Mouse (Mus musculus) hematopoietic multipotent progenitor cell, adult 10-12 weeks (in vitro differentiated cells): ENCODE results near the gene Rtcb. TPM values are rescaled to one million over a fixed set of nuclear protein-coding genes. Genes with fewer than 3 reads are reported as not detected.

Source experiments
- polyA plus RNA-seq: library from polyadenylated mRNA; stranded (reverse); fragments of >175 nt; gene quantifications from 2 replicates; pipeline ENCODE4 v1.2.3, GENCODE M21; 2012; ENCODE audit warnings: low replicate concordance

Gene Rtcb
- 14.2 and 50.2 TPM in 2 replicates for polyA plus RNA-seq

DNA sequence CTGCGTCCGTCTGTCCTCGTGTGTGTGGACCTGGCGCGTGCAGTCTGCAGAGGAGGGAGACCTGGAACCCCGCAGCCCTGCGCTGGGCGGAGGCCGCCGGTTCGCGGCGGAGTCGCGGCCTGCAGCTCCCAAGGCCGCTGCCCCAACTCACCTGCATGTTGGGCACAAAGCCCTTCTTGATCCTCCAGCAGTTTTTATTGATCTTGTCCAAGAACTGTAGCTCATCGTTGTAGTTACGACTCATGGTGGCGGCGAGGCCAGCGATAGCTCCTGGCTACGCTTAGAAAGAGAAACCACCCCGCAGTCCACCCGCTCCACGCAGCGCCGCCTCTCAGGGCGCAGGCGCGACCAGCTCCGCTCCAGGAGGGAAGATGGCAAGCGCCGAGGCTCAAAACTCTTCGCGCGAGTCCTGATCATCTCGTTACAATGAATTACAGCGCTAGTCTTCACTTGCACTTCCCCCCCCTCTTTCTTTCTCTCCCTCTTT is at the start of gene Rtcb:
Rtcb (minus strand) TSS at position 360 of the 487 bp plus-strand sequence.

GRCm38 (mm10) chr10:85927676-85928445 is 29.8 kb downstream of the Rtcb start, which contains the start of gene Ascl4:
Ascl4 (plus strand) TSS chr10:85927681.

DNA sequence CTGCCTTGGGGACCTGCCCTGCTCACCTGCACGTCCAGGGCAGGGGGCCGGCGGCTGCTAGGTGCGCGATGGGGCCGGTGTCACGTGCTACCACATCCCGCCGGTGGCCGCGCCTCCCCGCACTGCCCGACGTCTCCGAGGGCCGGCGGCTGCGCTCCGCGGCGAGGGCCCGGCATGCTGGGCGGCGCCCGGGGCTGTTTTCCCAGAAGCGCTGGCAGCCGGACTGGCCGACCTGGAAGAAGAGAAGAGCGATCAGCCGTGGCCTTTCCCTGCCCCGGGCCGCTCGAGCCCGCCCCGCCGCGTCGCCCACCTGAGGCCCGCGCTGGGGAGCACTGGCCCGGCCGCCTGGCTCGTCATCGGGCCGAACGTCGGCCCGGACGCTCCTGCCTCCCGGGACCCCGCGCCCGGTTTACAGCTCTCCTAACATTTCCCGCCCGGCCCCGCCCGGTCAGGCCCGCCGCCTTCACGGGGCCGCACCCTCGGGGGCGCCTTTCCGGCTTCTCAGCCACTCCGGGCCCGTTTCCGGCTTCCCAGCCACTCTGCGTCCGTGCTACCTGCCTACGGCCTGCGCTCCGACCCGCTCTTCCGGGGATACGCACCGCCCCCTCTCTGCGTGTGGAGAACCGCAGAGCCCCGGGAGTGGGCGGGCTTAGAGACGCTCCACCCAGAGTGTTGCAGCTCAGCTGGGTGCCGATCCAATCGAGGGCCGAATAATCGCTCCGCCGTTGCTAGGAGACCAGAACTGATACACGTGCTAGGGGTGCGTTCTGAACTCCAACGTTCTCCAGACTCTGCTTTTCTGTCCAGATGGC is 40.9 kb downstream of the Rtcb start, which contains the start of gene Prdm4:
Prdm4 (minus strand) TSS at position 645 of the 812 bp plus-strand sequence.

Other genes with a start within 250 kb of the Rtcb start
- 10.2 and 12.5 TPM in 2 replicates for gene Pwp1, start 128.3 kb downstream of the Rtcb start, polyA plus RNA-seq
- gene Prdm4, start 40.7 kb downstream of the Rtcb start, polyA plus RNA-seq: 14.0 and 16.1 TPM in 2 replicates
- 0.07 TPM in 1 of 2 replicates, not detected in the other for gene Ascl4, start 30.1 kb downstream of the Rtcb start, polyA plus RNA-seq
- not detected in 2 replicates for gene Bpifc, start 54.1 kb upstream of the Rtcb start, polyA plus RNA-seq
- 16.0 and 20.6 TPM in 2 replicates for gene Fbxo7, start 64.1 kb upstream of the Rtcb start, polyA plus RNA-seq